Mouse (Mus musculus) adrenal gland, postnatal 25 days (tissue): ENCODE data around the gene Hsd3b1. TPM values are rescaled to one million over a fixed set of nuclear protein-coding genes. Genes with fewer than 3 reads are reported as not detected.
"Not testable (repeated sequence)": the region's sequence is repeated elsewhere in the genome, so short reads cannot be mapped to it uniquely, and the experiment has no call there.

Source experiments
- DNase-seq: peaks from one replicate; pipeline ENCODE4 v3.0.0; 2021; ENCODE audit warnings: mixed read lengths
- long read RNA-seq: library from polyadenylated mRNA; stranded (forward); transcript quantifications from one replicate; pipeline ENCODE4 v2.0.0, GENCODE M21; 2021
- total RNA-seq: library from RNA; stranded (reverse); gene quantifications from 2 replicates; pipeline ENCODE4 v1.2.3, GENCODE M21; 2021

Gene Hsd3b1
- total RNA-seq, result 14,240 and 17,479 TPM in 2 replicates
- long read RNA-seq, transcript Hsd3b1-201 (4 exons, 1,663 nt), result major isoform, 27 of 4,761 reads
- long read RNA-seq, transcript Hsd3b1-202 (5 exons, 1,855 nt), result minor isoform, 7 of 4,761 reads
- long read RNA-seq, partial matches to known transcripts, result 4,344 of 4,761 reads
- long read RNA-seq, other reads (novel, unspliced or antisense), result 383 of 4,761 reads

DNA sequence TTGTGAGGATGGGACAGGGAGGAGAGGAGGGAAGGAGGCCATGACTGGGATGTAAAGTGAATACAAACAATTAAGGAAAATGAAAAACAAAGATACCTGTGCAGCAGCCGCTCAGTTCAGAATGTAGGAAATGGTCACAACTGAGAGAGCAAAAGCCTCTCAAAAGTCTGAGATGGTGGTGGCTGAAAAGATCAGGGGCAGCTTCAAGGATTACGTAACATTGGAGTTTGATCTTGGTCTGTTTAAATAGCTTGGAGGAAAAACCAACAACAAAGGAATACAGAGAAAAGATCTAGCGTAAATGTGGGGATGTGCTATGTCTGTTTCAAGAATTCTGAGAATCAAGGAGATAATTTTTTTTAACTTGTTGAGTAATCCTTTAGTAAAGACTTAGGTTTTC lies at the start of gene Hsd3b1:
Hsd3b1 (minus strand) TSS at position 219 of the 400 bp plus-strand sequence.
- no peak for DNase-seq

DNA sequence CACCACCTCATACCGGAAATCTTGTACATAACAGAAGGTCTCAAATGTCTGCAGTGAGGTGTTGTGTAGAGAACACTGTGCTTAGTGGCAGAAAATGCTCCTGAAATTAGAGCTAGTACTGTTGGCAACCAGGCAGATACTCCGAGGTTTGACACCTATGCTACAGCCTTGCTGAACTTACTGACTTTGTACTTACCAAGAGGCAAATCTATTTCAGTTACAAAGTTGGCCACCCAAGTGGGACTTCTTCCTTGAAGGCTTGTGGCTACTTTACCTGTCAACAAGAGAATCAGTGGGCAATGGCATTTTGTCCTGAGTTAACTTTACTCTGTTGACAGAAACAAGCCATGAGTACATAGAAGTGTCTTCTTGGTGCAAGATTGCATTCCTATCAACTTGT lies 38.0 kb upstream of the Hsd3b1 start:
- no peak for DNase-seq

DNA sequence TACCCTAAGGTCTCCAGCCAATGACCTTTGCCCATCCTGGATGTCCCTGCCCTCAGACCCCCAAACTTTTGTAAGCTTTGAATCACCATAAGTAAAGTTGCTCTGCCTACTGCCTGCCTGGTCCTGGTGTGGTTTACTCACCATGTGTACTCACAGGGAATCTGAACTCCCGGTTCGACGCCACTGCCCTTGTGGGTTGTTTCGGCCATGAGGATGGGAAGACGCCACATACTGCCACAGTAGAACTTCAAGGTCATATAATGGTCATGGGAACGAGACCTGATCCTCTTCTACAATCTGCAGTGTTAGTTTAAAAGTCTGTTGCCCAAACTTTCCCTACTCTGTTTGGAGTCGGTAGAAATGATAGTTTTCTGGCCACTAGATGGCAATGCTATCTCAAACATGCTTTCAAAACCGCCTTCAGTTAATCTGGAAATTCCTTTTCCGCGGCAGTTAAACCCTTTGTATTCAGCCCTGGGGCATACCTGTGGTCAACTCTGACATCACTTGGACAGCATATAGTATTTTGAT lies 35.5 kb upstream of the Hsd3b1 start:
- DNase-seq, result peak; percentile 13

DNA sequence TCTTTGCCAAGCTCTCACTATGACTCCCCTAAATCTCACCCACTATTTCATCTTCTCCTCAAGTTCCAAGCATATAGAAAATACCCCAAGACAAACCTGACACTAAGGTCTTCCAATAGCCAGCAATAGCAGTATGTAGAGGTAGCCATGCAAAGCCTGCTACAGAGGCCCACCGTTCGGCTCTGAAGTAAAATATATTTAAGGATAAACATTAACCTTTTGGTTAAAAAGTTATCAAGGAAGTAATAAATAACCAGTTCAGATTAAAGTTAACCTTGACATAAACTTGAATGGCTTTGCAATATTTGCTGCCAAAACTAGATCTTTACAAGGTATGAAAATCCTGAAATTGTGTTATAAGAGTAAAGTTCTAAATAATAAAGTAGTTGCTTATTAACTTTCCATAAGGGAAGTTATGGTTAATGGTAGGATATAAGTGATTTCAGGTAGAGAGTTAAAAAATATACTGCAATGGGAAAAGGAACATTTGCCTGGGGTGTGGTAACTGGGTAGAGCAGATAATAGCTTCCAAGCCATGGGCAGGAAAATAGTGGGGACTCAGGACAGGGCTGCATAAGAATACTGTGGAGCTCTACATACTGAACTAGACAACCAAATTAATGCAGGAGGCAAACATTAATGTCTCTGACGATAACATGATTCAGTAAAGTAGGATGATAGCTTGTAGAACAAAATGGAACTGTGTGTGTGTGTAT lies 33.6 kb upstream of the Hsd3b1 start, which contains the start of gene Hao2:
Hao2 (minus strand) TSS at position 183 of the 716 bp plus-strand sequence.
- DNase-seq, result no peak

DNA sequence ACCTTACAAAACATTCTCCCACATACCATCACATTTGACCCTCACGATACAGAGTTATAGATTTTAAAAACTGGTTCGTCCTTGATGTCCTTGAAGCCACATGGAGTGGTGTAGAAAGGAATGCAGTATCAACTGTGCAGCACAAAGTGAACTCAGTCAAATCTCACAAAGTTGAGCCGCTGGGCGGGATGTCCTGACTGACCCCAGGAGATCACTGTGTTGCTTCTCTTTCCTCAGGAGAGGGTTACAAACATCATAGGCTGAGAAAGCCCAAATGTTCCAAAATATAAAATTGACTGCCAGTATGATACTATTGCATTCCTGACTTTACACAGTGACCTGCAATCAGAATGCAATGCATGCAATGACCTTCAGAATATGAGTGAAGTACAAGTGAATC lies 30.8 kb upstream of the Hsd3b1 start:
- DNase-seq, result no peak

DNA sequence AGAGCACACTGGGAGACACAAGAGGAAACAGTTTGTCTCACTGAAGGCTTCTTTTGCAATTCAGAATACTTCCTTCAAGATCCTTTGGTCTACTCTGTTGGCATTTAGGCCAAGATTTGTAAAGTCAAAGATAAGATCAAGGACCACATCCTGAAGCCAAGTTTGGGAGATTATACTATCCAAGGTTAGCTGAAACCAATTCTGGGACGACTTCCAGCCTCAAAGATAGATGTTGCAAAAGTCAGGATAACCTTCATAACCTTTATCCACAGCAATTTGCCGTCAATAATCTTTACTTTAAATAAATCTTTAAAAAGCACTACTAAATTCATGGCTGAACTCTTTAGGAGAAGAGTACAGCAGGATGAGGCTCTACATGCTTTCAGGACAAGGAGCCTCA lies 28.6 kb upstream of the Hsd3b1 start:
- no peak for DNase-seq

DNA sequence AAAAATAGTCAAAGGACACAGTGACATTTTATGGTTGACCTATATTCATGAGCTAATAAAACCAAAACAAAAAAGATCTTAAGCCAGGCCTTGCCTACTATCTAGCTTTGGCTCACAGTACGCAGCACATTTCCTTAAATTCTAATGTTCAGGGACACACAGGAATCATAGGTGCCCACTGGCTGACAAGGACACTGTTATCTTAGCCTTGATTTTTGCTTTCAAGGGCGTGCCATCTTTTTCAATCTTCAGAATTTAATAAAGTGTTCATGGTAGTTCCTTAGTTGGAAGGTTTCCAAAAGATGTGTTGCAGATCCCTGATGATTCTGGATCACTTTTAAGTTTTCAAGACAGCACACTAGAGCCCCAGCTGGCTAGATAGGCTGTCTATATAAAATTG lies 21.2 kb upstream of the Hsd3b1 start:
- DNase-seq, result no peak

DNA sequence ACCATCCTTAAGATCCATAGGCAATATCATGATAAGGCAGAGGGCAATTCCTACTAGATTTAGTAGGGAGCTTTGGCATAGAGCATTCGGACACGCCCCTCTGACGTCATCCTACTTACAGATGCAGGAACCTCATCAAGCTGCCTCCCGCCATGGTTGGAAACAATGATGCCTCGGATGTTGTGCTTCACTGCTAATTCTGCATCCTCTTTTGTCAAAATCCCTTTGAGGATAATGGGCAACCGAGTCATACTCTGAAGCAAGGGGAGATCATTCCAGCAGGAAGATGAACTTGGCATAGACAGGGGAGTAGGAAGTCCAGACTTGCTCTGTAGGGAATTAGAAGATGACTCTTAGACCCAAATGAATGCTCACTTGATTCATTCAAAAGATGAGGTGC lies 20.6 kb upstream of the Hsd3b1 start:
- DNase-seq, result no peak

DNA sequence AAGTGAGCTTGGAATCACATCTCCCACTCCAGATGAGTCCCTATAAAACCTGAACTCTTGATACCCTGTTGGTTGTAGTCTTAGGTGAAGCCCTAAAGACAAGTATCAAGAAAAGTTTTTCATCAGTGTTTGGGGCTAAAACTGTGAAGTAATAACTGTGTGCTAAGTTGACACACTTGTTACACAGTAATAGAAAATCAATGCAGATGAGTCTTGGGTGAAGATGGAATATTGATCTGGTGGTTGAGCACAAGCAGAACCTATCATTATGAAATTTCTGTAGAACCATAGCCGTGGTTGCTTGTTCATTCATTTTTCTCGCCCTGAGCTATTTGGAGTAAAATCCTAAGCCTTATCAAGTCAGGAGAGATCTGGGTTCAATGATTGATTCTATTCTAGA lies 8.6 kb upstream of the Hsd3b1 start:
- no peak for DNase-seq

DNA sequence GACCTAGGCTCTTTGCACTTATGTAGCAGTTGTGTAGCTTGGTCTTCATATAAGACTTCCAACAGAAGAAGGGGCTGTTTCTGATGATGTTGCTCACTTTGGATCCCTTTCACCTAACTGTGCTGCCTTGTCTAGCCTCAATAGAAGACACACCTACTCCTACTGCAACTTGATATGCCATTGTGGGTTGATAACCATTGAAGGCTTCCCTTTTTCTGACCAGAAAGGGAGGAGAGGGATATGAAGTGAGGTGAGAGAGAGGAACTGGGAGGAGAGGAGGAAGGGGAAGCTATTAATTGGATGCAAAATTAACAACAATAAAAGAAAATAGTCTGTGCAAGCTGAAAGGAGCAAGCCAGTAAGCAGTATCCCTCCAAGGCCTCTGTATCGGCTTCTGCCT lies 3.2 kb upstream of the Hsd3b1 start:
- no peak for DNase-seq

DNA sequence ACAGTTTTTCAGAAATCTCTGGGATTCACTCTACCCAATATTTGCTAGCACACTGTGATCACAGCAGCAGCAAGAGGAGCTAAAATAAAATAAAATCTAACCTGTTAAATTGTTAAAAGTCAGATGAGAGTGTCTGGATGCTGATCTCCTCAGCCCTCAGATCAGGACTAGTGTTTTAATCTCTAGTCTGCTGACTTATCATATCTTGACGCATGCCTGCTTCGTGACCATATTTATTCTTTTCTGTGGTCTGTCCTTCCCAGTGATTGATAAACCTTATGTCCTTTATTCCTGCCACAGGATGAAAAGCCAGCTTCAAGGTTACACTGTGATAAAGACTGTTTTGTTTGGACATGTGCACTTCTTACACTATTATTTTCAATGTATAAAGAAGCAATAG lies 1.5 kb downstream of the Hsd3b1 start:
- DNase-seq, result no peak

DNA sequence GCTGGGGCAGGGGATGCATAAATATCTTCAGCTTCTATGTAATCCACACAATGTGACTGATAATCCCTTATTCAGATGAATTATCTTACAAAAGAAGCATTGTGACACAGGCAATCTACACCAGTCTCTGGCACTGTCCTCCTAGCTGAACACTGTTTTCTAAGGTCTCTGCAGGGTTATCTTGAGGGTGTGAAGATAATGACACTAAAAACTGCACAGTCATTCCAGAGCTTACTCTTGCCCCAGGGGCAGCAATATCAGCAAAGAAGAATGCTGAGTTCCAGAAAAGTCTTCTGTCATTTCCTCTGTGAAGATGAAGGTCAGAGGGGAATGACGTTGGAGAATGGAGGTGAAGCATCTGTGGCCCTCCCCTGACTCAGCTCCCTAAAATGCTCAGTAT lies 2.7 kb downstream of the Hsd3b1 start:
- DNase-seq, result no peak

DNA sequence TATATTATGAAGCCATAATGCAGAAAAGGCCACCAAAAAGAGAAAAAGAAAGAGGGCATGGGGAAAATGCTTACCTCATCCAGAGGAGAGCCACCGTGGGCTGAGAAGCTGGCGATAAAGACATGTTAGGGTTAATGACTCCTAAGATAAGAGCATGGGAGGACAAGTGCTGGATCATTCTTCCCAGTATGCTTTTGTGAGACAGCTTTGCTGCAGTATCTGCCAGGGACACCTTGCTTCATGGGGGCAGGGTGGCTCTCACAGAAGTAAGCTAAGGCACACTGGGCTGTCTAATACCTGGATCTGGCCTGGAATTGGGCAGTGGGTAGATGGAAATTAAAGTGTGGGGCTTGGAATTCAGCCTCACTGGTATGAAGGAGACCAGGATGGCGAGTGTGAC lies 4.4 kb downstream of the Hsd3b1 start:
- DNase-seq, result no peak

DNA sequence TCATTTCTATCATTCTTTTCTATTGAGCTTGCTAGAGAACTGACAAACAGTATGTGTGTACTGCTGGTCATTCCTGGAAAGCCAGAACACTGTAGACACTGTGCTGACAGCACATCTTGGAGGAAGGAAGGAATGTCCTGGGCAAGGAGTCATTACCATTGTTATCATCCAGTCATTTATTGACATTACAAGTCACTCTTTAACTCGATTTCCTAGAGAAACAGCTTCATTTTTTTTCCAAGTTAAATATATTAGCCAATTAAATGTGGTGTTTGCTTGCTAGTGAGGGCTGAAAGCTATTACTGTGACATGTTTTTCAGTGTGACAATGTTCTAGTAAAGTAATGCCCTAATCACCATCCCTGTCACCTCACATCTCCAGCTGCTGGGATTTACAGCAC lies 5.9 kb downstream of the Hsd3b1 start:
- DNase-seq, result no peak

DNA sequence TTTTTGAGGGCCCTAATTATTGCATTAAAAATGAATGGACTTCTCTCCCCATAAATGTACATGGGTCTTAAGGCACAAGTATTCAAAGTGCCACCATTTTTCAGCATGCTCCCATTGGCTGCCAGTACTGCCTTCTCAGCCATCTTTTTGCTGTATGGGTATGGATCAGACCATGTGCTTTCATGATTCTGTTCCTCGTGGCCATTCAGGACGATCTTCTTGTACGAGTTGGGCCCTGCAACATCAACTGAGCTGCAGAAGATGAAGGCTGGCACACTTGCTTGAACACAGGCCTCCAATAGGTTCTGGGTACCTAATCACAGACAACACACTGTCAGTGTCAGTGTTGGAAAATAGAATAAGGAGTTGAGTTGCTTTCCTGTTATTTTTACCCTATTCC lies 6.5 kb downstream of the Hsd3b1 start:
- DNase-seq, result no peak

DNA sequence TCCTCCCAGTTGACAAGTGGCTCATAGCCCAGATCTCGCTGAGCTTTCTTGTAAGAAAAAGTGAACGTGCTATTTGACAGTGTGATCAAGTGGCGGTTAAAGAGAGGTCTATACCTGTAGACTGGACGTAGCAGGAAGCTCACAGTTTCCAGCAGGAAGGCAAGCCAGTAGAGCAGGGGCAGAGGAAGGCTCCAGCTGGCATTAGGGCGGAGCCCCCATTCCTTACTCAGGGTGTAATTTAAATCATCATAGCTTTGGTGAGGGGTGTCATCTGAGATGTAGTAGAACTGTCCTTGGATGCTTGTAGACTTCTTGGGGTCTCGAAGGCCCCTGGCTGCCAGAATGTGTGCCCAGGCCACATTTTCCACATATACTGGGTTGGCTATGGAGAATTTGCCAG lies 7.0 kb downstream of the Hsd3b1 start:
- DNase-seq, result peak; percentile 30

DNA sequence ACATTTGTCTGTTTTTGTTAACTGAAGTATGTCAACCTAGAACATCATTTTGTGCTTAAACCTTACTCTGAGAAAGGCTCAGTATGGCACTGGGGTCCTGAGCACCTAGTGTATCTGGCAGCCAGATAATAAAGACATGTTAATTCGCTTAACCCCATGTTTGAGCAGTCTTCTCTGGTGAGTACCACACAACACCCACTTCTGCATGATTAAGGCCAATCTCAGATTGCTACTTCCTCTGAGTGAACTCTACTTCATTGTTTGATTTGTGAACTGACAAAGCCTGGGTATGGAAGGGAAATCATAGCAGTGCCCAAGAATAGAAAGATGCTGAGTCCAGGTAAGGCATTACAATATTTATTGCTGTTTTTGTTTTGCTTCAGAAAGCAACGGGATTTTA lies 7.7 kb downstream of the Hsd3b1 start:
- DNase-seq, result no peak

DNA sequence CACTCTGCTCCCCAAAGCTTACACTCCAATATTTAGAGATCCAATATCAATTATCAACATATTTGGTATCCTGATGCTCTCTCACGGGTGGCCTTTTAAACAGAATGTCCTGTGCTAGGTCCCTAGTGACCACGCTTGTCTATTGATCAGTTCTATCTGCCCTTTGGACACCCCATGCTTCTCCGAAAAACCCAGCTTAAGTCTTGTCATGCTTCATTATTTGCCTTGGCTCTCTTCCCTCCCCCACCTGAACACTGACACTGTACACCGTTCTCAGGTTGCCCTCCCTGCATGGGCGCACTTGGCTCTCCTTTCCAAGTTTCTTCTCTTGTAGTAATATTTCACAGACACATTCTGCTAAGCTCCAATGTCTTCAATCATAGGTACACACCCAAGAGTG lies 9.3 kb downstream of the Hsd3b1 start:
- no peak for DNase-seq

DNA sequence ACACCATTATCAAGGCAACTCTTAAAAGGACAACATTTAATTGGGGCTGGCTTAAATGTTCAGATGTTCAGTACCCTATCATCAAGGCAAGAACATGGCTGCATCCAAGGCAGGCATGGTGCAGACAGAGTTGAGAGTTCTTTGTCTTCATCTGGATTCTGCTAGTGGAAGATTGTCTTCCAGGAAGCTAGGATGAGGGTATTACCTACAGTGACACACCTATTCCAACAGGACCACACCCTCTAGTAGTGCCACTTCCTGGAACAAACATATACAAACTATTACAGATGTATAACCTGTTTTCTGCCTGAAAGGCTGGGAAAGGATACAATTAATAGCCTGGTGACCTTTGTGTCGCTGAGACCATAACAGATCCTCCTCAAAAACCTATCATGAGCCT lies 10.7 kb downstream of the Hsd3b1 start:
- no peak for DNase-seq

DNA sequence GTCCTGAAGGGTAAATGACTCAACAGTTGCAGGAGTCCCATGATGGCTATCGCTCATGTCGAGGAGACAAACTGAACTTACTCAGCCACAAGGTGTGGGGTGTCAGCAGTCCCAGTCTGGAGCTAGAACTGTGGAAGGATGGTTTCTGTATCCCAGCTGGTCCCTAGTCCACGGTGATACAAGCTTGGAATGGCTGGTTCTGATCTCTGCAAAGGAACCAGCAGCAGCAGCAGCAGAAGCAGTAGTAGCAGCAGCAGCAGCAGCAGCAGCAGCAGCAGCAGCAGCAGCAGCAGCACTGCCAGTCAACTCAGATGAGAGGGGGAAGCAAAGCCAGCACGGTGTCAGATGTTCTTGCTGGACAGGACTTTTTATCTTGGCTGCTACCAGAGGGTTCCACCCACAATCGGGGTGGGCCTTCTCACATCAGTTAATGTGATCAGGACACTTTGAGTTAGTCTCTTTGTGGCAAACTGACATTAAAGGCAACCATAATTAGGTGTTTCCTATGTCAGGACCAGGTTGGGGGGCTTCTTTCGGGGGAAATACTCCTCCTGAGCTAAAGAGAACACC lies 45.4 kb downstream of the Hsd3b1 start, which contains the start of gene Hsd3b6:
Hsd3b6 (minus strand) TSS at position 343 of the 570 bp plus-strand sequence.
- no peak for DNase-seq

DNA sequence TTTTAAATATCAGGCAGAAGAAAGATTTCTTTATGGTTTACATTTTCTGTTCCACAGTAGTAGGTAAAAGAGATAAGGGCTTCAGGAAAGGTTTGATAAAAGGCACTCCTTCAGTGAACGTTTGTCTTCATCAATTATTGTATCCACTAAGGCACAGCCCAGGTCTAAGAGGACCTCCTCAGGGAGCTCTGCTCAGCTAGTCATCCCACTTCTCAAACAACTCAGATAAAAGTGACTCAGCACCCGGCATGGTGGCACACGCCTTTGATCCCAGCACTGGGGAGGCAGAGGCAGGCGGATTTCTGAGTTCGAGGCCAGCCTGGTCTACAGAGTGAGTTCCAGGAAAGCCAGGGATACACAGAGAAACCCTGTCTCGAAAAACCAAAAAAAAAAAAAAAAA lies 46.9 kb downstream of the Hsd3b1 start:
- not testable (repeated sequence) for DNase-seq

DNA sequence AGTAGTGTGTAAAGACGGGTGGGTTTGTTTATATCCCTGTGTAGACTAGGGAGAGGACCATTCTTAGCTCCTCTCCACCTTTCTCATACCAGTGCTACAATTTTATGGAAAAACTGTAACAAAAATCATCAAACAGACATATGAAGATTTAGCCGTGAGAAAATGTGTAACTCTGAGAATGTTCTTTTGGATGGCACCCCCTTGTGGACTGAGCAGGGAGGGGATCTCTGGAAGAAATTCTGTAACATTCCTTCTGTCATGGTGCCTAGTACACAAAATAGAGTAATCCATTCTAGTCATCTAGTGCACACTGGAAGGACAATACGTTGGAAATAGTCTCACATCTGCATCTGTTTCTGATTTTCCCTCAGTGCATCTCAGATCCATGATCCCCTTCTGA lies 54.6 kb downstream of the Hsd3b1 start:
- not testable (repeated sequence) for DNase-seq
